Mouse (Mus musculus) stomach, postnatal 0 days (tissue): ENCODE results near the gene S100a16.

Experiments
- CTCF ChIP-seq: IDR thresholded peaks from 2 replicates; pipeline ENCODE4 v1.5.1; 2016; ENCODE audit warnings: antibody characterized with exemption, low read depth, mild to moderate bottlenecking, moderate library complexity
- EP300 ChIP-seq: optimal IDR thresholded peaks from 2 replicates; pipeline ENCODE3; 2016; ENCODE audit warnings: antibody characterized with exemption

- TF ChIP-seq EP300 (no peak), CTCF (no peak)
These were observed 22.4 kb upstream of the S100a16 start for GRCm38 (mm10) chr3:90514691-90515090.
